Mouse (Mus musculus): ENCODE data around the gene Sept10. TPM values are rescaled to one million over a fixed set of nuclear protein-coding genes. Genes with fewer than 3 reads are reported as not detected.
A peak's percentile ranks its signal among the peaks of the same experiment; 100 is the strongest.

The Sept10 gene
- polyA plus RNA-seq, 1 experiment from 2014 or later = 52.2 TPM

DNA sequence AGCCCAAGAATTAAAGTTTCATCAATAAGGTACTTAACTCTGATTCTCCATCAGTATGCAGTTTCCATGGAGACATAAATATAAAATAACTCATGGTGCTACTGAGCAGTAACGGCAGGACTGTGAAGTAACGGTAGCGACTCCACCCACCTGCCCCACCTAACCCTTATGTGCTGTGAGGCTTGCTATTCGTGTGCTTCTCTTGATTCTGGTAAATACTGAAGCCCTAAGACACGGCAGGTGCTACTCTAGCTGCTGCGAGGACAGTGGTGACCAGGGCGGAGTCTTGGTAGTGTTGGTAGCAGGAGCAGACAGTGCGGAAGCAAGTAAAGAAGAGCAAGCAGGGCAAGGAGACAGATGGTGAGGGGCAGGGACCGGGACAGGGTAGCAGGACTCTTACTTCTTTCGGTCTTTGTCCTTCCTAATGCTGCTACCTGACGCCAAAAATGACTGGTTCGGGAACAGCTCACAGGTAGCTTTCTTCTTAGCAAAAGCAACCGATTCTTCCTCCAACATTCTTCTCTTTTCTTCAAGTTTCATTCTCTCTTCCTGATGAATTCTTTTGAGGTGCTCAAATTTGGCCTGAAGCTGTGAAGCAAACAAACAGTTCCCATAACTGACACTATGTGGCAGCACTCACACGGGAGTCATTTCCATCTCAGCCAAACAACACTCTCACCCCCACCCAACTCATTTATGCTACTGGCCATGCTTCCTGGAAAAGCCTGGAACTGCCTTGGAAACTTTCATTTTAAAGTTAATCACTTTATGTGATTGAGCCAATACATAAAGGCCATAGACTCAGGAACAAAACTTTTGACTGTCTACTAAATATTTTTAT is 55.3 kb downstream of the Sept10 start:
- no peak overlapping the region for H3K27ac ChIP-seq
- no peak overlapping the region for H3K4me2 ChIP-seq
- H3K9ac ChIP-seq = no peak overlapping the region
- H3K4me3 ChIP-seq (replicated peaks) = no peak overlapping the region
- H3K36me3 ChIP-seq = peaks cover 14% of the 10 kb centered on the region; the same call in 1 of the 2 replicates
- 69% methylated on average over 14 of the region's 14 CpGs for WGBS
- no peaks in the 10 kb centered on the region for H3K9me3 ChIP-seq (replicated peaks)
- no peaks in the 10 kb centered on the region for H3K27me3 ChIP-seq
- ATAC-seq (replicated peaks; ENCODE audit: low FRiP score) = no peak; the same call in 1 of the 2 replicates
- H3K4me1 ChIP-seq = no peaks in the 10 kb centered on the region

DNA sequence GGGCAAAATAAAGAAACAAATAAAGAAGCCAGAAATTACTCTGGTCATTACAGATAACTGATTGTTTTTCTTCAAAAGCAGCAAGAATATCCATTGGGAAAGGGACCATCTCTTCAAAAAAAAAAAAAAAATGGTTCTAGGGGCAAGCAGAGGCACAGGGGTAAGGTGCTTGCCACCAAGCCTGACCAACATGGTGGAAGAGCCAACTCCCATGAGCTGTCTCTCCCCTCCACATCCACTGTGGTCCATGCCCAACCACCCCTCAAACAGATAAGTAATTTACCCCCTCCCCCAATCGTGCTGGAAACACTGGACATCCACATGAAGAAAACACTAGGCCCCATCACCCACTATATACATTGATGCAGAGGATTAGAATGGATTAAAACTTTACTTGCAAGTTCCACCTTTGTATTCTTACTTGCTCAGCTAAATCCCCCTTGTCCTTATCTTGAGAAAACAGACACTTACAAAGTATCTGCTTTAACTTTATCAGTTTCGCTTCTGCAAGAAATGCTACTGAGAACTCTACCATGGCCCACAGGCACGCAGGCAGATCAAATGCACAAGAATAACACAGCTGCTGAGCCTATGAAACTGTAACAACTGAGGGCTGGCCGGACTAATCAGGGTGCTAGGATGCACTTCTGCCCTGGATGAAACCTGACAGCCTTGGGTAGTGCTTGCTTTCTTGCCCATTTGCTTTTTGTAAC is 59.3 kb downstream of the Sept10 start:
- H3K4me3 ChIP-seq (replicated peaks) = no peak overlapping the region
- no peaks in the 10 kb centered on the region for H3K4me1 ChIP-seq
- peaks cover 5% of the 10 kb centered on the region; the same call in 1 of the 2 replicates for H3K36me3 ChIP-seq
- H3K9ac ChIP-seq = no peak overlapping the region
- no peaks in the 10 kb centered on the region for H3K27me3 ChIP-seq
- H3K4me2 ChIP-seq = no peak overlapping the region
- 44% methylated on average over 4 of the region's 4 CpGs for WGBS
- H3K9me3 ChIP-seq (replicated peaks) = no peaks in the 10 kb centered on the region
- no peak overlapping the region for H3K27ac ChIP-seq
- ATAC-seq (replicated peaks; ENCODE audit: low FRiP score) = no peak

DNA sequence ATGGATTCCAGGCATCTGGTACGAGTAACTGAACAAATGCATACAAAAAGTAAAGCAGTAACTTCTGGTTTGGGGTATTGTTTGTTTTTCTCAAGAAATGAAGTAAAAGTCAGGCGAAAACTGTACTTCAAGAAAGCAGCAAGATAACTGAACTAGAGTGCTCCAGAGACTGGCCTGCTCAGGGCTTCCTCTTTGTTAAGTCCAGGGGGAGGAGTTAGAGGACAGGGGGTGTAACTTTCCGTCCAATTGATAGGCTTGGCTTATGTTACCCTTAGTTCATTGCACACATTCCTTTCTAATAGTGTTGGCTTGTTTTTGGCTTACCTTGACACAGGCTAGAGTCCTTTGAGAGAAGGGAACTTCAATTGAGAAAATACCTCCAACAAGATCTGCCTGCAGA is 63.0 kb downstream of the Sept10 start:
- no peaks in the 10 kb centered on the region for H3K9me3 ChIP-seq (replicated peaks)
- WGBS = 50% methylated on average over 3 of the region's 3 CpGs
- H3K4me3 ChIP-seq (replicated peaks) = no peak overlapping the region
- H3K27ac ChIP-seq = no peak overlapping the region
- H3K27me3 ChIP-seq = no peaks in the 10 kb centered on the region
- no peak overlapping the region for H3K9ac ChIP-seq
- H3K36me3 ChIP-seq = no peaks in the 10 kb centered on the region
- no peak for ATAC-seq (replicated peaks; ENCODE audit: low FRiP score)
- H3K4me2 ChIP-seq = no peak overlapping the region
- no peaks in the 10 kb centered on the region for H3K4me1 ChIP-seq

DNA sequence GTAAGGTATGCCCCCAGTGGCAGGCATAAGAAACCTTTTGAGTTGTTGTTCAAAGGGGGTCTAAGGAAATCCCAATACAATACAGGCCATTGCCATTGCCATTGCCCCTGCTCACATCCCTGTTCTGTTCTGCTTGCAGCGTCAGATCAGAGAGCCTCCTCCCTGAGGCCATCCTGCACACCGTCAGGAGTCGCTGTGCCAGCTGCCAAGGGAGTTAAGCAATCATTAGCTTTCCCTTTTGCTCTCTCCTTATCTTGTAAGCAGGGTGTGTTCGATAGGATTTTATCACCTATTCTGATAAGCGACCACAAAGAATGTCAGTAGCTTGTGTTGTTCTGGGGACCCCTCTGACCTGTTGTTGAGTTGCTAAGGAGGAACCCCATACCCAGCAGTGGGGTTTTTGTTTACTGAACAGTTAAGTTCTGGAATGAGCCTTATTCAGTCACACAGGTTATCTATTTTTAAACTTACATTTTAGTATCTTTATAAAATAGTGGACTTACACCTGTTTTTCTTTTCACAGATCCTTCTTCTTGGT is 69.0 kb downstream of the Sept10 start:
- H3K36me3 ChIP-seq = no peaks in the 10 kb centered on the region
- H3K9me3 ChIP-seq (replicated peaks) = no peaks in the 10 kb centered on the region
- H3K27me3 ChIP-seq = no peaks in the 10 kb centered on the region
- no peak overlapping the region for H3K4me3 ChIP-seq (replicated peaks)
- ATAC-seq (replicated peaks; ENCODE audit: low FRiP score) = no peak
- 75% methylated on average over 5 of the region's 5 CpGs for WGBS
- 0 out of 2 replicates have a peak, but pooled peaks cover 4% of the 10 kb centered on the region for H3K4me1 ChIP-seq
- no peak overlapping the region for H3K4me2 ChIP-seq
- no peak overlapping the region for H3K9ac ChIP-seq
- no peak overlapping the region for H3K27ac ChIP-seq

DNA sequence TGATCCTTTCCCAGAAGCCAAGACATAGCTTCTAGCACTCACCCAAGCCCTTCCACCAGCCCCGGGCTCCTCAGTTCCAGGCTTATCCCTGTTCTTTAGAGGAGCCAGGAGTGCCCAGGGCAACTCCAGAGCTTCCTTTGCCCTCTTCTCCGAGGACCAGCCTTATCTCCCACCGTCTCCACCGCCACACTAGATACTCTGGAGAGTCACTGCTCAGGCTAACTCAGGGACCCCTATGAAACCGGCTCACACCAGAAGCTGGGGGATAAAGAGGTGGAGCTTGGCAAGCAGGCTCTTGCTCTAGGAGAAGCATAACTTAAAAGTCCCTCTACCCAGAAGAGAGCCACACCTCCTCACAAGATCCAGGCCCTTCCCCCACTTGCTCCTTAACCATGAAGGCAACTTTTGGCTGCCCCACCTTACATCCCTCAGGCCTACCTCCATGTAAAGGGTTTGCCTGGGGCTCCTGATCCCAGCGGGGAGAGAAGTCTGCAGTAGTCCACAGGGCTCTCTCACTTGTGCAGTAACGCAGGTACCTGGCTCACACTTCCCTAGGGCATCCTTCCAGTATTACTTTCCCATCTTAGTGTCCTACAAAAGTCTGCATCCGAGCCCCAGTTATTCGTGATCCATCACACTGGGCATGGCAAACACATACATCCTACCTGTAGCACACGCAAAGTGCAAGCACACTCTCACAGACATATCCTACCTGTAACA is 70.5 kb downstream of the Sept10 start:
- no peaks in the 10 kb centered on the region for H3K36me3 ChIP-seq
- no peak overlapping the region for H3K4me2 ChIP-seq
- H3K27ac ChIP-seq = no peak overlapping the region
- ATAC-seq (replicated peaks; ENCODE audit: low FRiP score) = no peak
- no peak overlapping the region for H3K9ac ChIP-seq
- no peaks in the 10 kb centered on the region for H3K27me3 ChIP-seq
- WGBS = 89% methylated on average over 10 of the region's 10 CpGs
- no peaks in the 10 kb centered on the region for H3K9me3 ChIP-seq (replicated peaks)
- H3K4me3 ChIP-seq (replicated peaks) = no peak overlapping the region
- H3K4me1 ChIP-seq = 0 out of 2 replicates have a peak, but pooled peaks cover 4% of the 10 kb centered on the region

DNA sequence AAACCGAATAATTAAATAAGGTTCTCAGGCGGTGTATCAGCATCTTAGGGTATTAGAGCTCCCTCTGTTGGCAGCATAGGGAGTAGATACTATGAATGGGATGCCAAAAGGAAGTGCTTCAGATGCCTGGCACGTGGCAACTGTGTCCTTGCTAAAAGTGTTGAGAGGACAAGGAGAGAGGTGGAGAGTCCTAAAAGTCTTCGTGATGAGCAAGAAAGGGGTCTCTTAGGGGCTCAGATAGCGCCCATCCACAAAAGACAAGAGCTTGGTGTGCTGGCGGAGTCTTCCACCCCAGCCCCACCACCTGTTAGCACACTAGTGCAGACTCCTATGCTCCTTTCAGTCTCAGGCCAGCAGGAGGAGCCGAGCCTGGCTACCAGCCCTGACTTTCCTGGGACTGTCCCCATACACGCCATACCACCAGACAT is 71.7 kb downstream of the Sept10 start:
- H3K4me2 ChIP-seq = 0 out of 2 replicates have a peak overlapping the region, but pooled peaks have one; percentile 10
- 0 out of 2 replicates have a peak, but pooled peaks cover 4% of the 10 kb centered on the region for H3K4me1 ChIP-seq
- H3K4me3 ChIP-seq (replicated peaks) = no peak overlapping the region
- H3K9ac ChIP-seq = no peak overlapping the region
- H3K36me3 ChIP-seq = no peaks in the 10 kb centered on the region
- 25% methylated on average over 8 of the region's 8 CpGs for WGBS
- no peaks in the 10 kb centered on the region for H3K9me3 ChIP-seq (replicated peaks)
- H3K27ac ChIP-seq = no peak overlapping the region
- ATAC-seq (replicated peaks; ENCODE audit: low FRiP score) = peak; percentile 70; the same call in 1 of the 2 replicates
- H3K27me3 ChIP-seq = no peaks in the 10 kb centered on the region

DNA sequence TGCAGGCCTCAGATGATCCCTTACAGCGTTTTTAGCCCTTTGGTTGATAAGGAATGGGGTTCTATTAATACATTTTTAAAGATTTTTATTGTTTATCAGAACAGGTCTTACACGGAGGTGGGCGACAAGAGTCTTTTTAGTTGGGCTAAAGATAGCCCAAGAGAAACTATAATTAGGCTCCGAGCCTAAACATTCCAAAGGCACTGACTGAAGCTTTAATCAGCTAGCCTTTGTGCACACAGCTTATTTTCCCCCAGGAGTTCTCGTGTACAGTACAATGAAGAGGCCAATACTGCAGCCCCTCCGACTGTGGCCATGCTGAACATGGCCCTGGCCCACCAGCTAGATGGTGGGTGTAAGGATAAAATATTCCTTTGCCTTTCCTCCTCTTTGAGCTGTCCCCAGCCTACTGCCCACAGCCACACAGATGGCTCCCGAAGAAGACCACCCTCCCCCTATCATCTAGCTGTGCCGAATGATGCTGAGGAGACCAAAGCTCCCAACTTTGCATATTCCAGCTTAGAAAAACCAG is 88.1 kb downstream of the Sept10 start:
- no peaks in the 10 kb centered on the region for H3K27me3 ChIP-seq
- ATAC-seq (replicated peaks; ENCODE audit: low FRiP score) = no peak
- no peak overlapping the region for H3K27ac ChIP-seq
- no peaks in the 10 kb centered on the region for H3K36me3 ChIP-seq
- 77% methylated on average over 8 of the region's 8 CpGs for WGBS
- no peak overlapping the region for H3K9ac ChIP-seq
- no peak overlapping the region for H3K4me3 ChIP-seq (replicated peaks)
- H3K4me2 ChIP-seq = no peak overlapping the region
- no peaks in the 10 kb centered on the region for H3K9me3 ChIP-seq (replicated peaks)
- H3K4me1 ChIP-seq = peaks cover 6% of the 10 kb centered on the region; the same call in 1 of the 2 replicates

DNA sequence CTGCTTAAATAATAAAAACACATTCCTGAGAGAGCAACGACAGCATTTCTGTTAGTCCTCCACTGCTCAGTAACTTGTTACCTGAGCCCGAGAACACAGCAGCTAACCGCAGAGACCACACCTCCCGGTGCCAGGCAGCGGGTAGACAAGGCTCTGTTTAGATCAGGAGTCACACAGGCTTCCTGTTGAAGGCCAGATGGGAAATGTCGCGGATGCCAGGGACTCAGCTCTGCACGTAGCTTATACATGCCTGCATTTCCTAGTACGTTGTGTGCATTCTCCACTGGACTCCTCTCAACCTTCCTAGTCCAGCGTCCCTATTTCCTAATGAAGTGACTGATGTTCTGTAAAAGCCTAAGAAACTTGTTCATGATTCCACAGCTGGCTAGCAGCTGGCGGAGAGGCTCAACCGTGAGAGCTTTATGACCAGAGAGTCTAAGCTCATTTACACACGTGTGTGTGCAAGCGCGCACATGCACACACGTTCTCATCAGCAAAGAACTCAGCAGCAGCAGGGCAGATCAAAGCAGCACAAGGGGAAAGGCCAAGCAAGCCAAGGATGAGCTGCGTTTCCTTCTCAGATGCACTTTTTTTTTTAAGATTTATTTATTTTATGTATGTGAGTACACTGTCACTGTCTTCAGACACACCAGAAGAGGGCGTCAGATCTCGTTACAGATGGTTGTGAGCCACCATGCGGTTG is 89.6 kb downstream of the Sept10 start:
- H3K4me1 ChIP-seq = peaks cover 6% of the 10 kb centered on the region; the same call in 1 of the 2 replicates
- no peaks in the 10 kb centered on the region for H3K27me3 ChIP-seq
- H3K36me3 ChIP-seq = no peaks in the 10 kb centered on the region
- WGBS = 62% methylated on average over 20 of the region's 20 CpGs
- no peak overlapping the region for H3K4me3 ChIP-seq (replicated peaks)
- no peaks in the 10 kb centered on the region for H3K9me3 ChIP-seq (replicated peaks)
- H3K27ac ChIP-seq = no peak overlapping the region
- H3K9ac ChIP-seq = no peak overlapping the region
- H3K4me2 ChIP-seq = no peak overlapping the region
- no peak for ATAC-seq (replicated peaks; ENCODE audit: low FRiP score)

DNA sequence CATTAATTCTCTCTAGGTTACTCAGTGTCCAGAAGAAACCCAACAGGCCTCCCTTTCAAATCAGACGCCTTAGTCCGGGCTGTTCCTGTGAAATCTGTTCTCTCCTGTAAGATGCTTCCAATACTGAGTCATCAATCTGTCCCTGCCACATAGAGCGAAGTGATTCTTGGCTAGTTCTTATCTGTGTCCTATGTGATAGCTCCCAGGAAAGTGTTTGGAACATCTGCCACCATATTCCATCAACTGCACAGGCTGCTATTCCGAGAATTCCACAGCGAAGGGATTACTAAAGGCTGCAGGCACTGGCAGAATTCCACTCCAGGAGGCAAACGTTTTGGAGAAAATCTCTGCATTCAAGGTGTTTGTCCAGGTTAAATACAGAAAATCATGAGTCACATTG is 94.0 kb downstream of the Sept10 start:
- H3K4me3 ChIP-seq (replicated peaks) = no peak overlapping the region
- no peaks in the 10 kb centered on the region for H3K27me3 ChIP-seq
- no peaks in the 10 kb centered on the region for H3K9me3 ChIP-seq (replicated peaks)
- H3K27ac ChIP-seq = no peak overlapping the region
- 73% methylated on average over 6 of the region's 6 CpGs for WGBS
- H3K36me3 ChIP-seq = no peaks in the 10 kb centered on the region
- H3K9ac ChIP-seq = no peak overlapping the region
- peaks cover 6% of the 10 kb centered on the region; the same call in 1 of the 2 replicates for H3K4me1 ChIP-seq
- no peak for ATAC-seq (replicated peaks; ENCODE audit: low FRiP score)
- no peak overlapping the region for H3K4me2 ChIP-seq

DNA sequence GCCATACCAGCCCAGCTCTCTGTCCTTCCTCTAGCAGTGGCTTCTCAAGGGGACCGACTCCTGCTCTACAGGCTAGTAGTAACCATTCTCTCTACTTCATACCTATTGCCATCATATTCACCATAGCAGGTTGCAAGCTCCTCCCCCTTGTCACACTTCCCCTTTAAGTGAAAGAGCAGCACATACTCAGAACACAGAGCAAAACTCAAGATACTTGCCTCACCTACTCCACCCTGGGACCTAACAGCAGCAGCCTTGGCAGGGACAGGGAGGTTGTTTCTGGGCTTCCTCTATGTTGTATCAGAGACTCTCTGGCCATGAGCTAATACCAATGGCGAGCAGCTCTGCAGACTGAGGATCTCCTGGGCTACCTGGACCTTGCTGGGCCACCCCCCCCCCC is 96.2 kb downstream of the Sept10 start:
- ATAC-seq (replicated peaks; ENCODE audit: low FRiP score) = no peak
- no peaks in the 10 kb centered on the region for H3K27me3 ChIP-seq
- WGBS = 86% methylated on average over 2 of the region's 2 CpGs
- H3K4me1 ChIP-seq = no peaks in the 10 kb centered on the region
- no peak overlapping the region for H3K4me2 ChIP-seq
- no peak overlapping the region for H3K27ac ChIP-seq
- H3K36me3 ChIP-seq = no peaks in the 10 kb centered on the region
- no peak overlapping the region for H3K4me3 ChIP-seq (replicated peaks)
- no peaks in the 10 kb centered on the region for H3K9me3 ChIP-seq (replicated peaks)
- H3K9ac ChIP-seq = no peak overlapping the region

DNA sequence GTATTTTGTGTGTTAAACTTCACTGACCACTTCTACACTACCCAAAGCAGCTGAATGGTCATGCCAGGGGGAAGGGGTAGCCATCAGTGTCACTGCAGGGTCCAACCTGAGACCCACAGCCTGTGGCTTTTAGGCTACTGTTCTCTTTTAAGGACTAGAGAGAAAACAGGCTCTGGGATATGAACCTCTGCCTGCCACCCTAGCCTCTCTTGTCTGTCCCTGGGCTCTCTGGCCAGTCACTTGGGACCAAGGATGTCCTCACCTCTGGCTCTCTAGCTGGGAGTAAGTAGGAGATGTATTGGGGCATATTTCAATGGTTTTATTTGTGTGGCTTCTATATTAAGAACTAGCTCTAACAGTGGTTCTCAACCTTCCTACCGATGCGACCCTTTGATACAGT is 101.8 kb downstream of the Sept10 start:
- Histone ChIP-seq H3K27ac (no peak overlapping the region), H3K9me3 (replicated peaks) (no peaks in the 10 kb centered on the region), H3K9ac (no peak overlapping the region), H3K27me3 (no peaks in the 10 kb centered on the region), H3K4me3 (replicated peaks) (no peak overlapping the region), H3K4me1 (0 out of 2 replicates have a peak, but pooled peaks cover under 1% of the 10 kb centered on the region), H3K36me3 (no peaks in the 10 kb centered on the region), H3K4me2 (no peak overlapping the region)
- WGBS = 85% methylated on average over 2 of the region's 2 CpGs
- ATAC-seq (replicated peaks; ENCODE audit: low FRiP score) = no peak
